Mouse (Mus musculus) left cerebral cortex, postnatal 10 days (tissue): ENCODE results near the gene Slc25a25. TPM values are rescaled to one million over a fixed set of nuclear protein-coding genes. Genes with fewer than 3 reads are reported as not detected.

Source experiments
- DNase-seq, 2 experiments: peaks; one replicate each; pipeline ENCODE4 v3.0.0; 2021 to 2022; ENCODE audit warnings: low spot score in 2 of 2, mixed read lengths in 1 of 2; ENCODE audit errors: extremely low spot score in 1 of 2
- intact Hi-C: fragments of 180-260 bp; cut with DNase I; formaldehyde crosslinking; loops from one replicate; pipeline ENCODE4 v1.15.1; 2025
- total RNA-seq, 2 experiments: library from RNA; stranded (reverse); gene quantifications; 2 replicates each; pipeline ENCODE4 v1.2.3; 2021

The Slc25a25 gene
- total RNA-seq, 2 experiments from 2014 or later, result 48.9 to 51.3 TPM

DNA sequence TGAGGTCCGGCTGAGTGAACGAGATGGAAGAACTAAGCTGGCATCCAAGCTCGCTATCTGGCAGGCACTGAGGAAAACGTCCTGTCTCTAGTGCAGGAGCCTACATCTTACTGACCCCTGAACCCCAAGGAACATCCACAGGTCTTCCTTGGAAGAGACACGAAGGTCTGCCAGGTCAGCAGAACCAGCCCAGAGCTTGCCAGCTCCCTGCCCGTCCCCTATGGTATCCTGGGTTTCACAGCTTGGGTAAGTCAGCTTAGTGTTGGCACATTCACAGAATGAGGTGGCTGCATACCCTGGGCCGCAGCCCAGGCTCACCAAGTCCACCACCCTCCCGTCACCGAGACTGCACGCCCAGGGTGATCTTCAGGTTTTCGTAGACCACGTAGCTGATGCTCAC, 35.4 kb downstream of the Slc25a25 start:
- DNase-seq, result no peak
- intact Hi-C loops, result no loop called here

GRCm38 (mm10) chr2:32413936-32414335, 37.3 kb downstream of the Slc25a25 start:
- no peak for DNase-seq
- intact Hi-C loops, result no loop called here

DNA sequence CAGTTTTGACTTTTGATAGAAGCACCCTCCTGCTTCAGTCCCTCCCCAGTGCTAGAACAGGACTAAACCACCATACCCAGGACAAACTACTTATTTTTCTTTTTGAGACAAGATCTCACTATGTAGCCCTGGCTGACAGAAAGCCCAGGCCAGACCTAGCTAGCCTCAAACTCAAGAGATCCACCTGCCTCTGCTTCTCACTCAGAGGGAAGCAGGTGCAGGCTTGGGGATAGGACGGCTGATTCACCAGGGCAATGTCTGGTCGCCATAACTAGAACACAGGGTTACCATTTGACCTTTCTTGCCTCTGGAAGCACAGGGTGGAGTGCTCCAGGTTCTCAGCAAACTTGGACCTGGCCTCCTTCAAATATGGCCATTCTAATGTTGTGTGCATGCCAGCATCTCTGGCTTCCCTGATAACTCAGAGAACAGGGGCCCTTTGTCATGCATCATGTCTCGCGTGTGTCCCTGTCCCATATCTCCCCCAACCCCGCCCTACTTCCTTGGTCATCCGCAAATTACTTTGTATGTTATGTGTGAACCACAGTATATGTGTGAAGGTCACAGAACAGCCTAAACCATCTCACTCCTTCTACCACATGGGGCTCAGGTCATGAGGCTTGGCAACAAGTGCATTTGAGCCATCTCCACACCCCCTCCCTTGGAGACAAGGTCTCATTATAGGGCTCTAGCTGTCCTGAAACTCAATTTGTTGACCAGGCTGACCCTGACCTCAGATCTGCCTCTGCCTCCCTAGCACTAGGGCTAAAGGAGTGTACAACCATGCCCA, 38.3 kb downstream of the Slc25a25 start:
- DNase-seq, result no peak
- intact Hi-C loops, result no loop called here

GRCm38 (mm10) chr2:32411407-32411806, 39.8 kb downstream of the Slc25a25 start:
- intact Hi-C loops, result no loop called here
- DNase-seq, result no peak

DNA sequence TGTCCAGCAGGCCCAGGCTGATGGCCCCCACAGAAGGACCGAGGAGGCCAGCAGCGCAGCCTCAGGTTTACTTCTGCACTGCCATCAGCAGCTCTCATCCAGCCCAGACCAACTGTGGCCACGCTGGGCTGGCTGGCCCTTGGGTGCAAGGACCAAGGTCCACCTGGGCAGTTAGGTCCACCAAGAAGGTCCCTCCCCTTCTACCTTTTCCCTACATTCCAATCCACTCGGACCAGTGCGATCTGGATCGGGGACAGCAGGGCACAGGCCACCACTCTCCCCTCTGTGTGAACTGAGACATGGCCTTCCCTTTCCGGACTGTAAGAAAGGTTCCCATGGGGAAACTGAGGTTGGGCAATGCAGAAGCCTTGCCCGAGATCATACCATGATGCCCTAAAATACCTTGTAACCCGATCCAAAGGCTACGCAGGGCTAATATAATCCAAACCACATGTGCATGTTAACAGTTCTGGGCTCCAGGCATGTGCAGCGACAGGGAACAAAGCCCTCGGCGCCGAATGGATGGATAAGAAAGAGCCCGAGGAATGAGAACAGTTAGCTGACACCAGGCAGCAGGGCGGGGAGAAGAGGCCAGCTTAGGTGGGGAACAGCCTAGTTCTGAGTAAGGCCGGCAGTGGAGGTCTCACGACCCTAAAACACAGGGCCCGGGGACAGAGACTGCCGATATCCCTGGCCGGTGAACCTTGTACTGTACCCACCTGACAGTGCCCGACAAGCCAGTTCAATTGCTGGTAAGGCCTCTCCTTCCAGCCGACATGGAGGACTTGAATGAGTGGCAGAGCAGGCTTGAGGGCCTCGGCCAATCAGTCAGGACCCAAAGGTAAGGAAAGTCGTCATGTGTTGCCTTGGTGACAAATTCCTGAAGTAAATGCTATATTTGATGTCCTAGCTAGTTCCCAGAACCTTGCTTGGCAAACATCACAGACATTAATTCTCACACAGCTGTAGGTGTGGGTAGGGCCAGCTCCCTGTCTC, 42.5 kb downstream of the Slc25a25 start:
- intact Hi-C loops, result no loop called here

DNA sequence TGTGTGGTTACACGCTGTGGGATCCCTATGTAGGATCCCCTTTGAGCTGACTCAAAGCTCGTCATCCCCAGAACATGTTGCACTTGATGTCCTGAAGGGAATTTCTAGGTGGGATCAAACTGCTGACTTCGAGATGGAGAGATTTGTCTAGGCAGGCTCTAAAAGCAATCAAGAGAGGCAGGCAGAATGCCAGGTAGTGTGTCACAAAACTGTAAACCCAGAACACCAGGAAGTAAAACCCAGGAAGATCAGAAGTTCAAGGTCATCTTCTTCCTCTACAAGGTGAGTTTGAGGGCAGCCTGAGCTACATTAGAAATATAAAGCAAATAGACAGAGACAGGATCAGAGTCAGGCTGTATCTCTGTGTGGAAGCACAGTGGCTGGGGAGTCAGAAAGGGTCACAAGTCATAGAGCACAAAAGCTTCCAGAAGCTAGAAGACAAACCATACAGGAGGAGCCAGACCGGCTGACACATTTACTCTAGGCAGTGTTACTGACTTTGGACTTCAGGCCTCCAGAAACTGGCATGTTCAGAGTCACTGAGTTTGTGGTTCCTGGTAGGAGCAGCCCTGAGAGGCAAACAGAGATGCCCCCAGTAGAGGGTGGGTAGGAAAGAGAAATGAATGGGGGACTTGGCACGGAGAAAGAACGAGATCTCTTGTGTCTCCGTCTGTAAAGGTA, 44.0 kb downstream of the Slc25a25 start:
- intact Hi-C loops, result no loop called here
- DNase-seq, result no peak

More for the DNA sequence above, 42.5 kb downstream of the Slc25a25 start:
- DNase-seq, result no peak

DNA sequence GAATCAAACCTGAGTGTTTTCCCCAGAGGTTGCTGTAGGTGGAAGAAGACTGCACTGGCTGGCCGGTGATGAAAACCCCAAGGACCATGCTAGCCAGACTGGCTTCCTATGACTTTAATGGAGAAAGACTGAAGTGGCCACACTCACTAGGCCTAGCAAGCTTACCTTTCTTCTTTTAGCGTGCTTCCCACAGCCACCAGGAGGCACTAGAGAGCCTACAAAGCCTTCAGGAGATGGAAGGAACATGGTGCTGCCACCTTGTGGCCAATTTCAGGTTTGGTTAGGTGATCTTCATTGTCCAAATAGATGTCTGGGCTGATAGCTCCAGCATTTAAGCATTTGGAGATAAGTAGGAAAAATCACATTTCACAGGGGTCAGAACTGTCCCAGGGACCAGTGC, 46.6 kb downstream of the Slc25a25 start:
- peak; percentile 91 to 93 for DNase-seq
- intact Hi-C loops, result loop anchor here (2.0 kb wide), 1 partner anchor 82 kb away; no protein-coding TSS in a partner anchor

GRCm38 (mm10) chr2:32396695-32397094, 54.5 kb downstream of the Slc25a25 start:
- intact Hi-C loops, result loop anchor here (5.0 kb wide), 1 partner anchor 171 kb away; no protein-coding TSS in a partner anchor
- no peak for DNase-seq

- DNase-seq, result peak; percentile 94
- intact Hi-C loops, result loop anchor here (5.0 kb wide), 1 partner anchor 171 kb away; no protein-coding TSS in a partner anchor
These were observed 55.2 kb downstream of the Slc25a25 start for GRCm38 (mm10) chr2:32395946-32396621.

GRCm38 (mm10) chr2:32395484-32395945, 55.7 kb downstream of the Slc25a25 start, which contains the start of gene Ptges2:
TSS of gene Ptges2 (plus strand) at chr2:32395896.
- peak; percentile 84 to 90 for DNase-seq
- intact Hi-C loops, result loop anchor here (5.0 kb wide), 1 partner anchor 172 kb away; no protein-coding TSS in a partner anchor

GRCm38 (mm10) chr2:32394973-32395372, 56.3 kb downstream of the Slc25a25 start:
- DNase-seq, result peak in 1 of 2 experiments; percentile 33
- intact Hi-C loops, result loop anchor here (5.0 kb wide), 1 partner anchor 172 kb away; no protein-coding TSS in a partner anchor

DNA sequence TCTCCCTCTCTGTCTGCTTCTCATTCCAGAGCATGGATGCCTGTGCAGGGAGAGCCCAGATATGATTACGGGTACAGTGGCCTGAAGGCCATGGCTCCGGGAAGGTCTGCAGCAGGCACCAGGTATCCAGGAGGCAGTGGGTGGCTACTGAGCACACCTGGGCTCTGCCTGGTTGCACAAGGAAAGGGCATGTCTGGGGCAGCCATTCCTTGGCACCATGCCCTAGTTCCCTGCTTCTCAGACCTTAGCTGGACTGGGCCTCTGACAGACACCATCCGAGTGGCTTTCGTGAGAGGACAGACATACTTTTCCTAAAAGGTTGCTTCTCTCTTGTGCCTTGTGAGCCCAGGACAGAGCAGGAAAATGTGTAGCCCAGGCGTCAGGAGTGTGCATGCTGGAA, 59.2 kb downstream of the Slc25a25 start:
- intact Hi-C loops, result no loop called here
- DNase-seq, result no peak

DNA sequence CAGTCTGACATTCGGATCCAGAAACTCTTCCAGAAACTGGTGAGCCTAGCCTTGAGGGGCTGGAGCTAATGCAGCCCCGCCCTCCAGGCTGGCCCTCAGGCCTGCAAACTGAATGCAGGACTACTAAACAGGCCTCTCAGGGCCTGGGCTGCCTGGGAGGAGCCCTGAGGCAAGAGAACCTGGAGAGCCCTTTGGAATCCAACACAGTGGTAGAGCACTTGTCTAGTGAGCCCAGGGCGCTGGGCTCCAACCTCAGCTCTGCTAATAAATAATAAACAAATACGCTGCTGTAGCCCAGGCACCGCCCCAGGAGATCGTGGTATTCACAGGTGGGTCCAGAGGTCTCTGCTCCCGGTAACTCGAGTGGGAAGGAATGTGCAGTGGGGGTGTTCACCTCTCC, 60.4 kb downstream of the Slc25a25 start:
- intact Hi-C loops, result no loop called here
- no peak for DNase-seq

DNA sequence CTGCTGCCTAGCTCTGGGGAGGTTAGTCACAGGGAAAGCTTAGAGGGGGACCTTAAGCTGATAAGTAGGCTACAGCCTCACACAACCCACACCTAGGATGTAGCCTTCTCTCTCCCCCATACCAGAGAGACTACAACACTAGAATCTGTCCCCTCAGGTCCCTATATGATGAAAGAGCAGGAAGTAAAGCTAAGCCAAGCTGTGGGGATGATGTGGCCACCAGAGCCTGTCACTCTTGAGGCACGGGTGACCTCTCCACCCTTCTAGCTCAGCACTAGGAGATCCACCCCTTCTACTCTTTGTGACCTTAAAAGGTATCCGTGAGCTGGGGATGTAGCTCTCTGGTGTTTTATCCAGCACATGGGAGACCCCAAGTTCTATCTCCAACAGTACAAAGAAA, 62.1 kb downstream of the Slc25a25 start:
- no peak for DNase-seq
- intact Hi-C loops, result no loop called here

- no peak for DNase-seq
- intact Hi-C loops, result no loop called here
These were observed 63.3 kb downstream of the Slc25a25 start, which contains the start of gene Lcn2 for GRCm38 (mm10) chr2:32387706-32388490. TSS of gene Lcn2 (minus strand) at chr2:32388252.

- intact Hi-C loops, result no loop called here
- no peak for DNase-seq
These were observed 68.6 kb downstream of the Slc25a25 start for GRCm38 (mm10) chr2:32382689-32383088.

DNA sequence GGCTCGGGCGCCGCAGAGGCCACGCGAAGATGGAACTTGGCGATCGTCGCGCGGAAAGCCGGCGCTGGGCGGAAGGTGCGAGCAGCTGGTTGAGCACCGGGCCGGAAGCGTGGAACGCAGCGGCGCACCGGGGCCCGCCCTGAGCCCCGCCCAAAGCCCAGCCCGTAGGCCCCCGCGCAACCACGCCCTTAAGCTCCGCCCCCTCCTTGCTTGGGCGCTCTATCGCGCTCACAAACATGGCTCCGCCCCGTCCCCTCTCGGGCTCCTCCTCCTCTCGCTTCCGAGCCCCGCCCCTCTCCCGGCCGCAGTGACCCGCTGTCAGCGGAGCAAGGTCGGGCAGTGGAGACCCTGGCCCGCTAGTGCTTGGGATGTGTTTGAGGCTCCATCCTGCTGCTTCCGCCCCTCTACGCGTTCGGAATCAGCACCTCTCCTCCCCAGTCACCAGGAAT, 69.4 kb downstream of the Slc25a25 start, which contains the start of gene 1110008P14Rik:
Gene 1110008P14Rik (minus strand): TSS at position 164 of the 449 bp plus-strand sequence.
- intact Hi-C loops, result no loop called here
- DNase-seq, result peak; percentile 84 to 96
